Mouse (Mus musculus) E14TG2a.4 (cell line): ENCODE data around the gene Midn.
A peak's percentile ranks its signal among the peaks of the same experiment; 100 is the strongest.

Experiments
- H3K27me3 ChIP-seq: 2 replicates; pipeline ENCODE4 v1.6.1; 2014; ENCODE audit warnings: low read length, control low read depth; ENCODE audit not compliant: insufficient read depth
- H3K36me3 ChIP-seq: 2 replicates; pipeline ENCODE4 v1.6.1; 2014; ENCODE audit warnings: low read length, control low read depth; ENCODE audit not compliant: insufficient read depth
- H3K4me1 ChIP-seq: replicated peaks from 2 replicates; pipeline ENCODE4 v1.6.1; 2014; ENCODE audit warnings: low read depth, low read length, control low read depth
- H3K4me3 ChIP-seq: replicated peaks from 2 replicates; pipeline ENCODE4 v1.5.1; 2014; ENCODE audit warnings: mild to moderate bottlenecking, low read length
- H3K9me3 ChIP-seq: 2 replicates; pipeline ENCODE4 v1.6.1; 2014; ENCODE audit warnings: low read length, control low read depth
- CTCF ChIP-seq: conservative IDR thresholded peaks from 2 replicates; pipeline ENCODE4 v1.5.1; 2014; ENCODE audit warnings: low read length
- NANOG ChIP-seq: IDR thresholded peaks from 2 replicates; pipeline ENCODE4 v1.6.1; 2014; ENCODE audit warnings: borderline replicate concordance, low read length, mixed read lengths
- POU5F1 ChIP-seq: IDR thresholded peaks from 2 replicates; pipeline ENCODE4 v1.6.1; 2014; ENCODE audit warnings: low read length, borderline replicate concordance

Midn gene

DNA sequence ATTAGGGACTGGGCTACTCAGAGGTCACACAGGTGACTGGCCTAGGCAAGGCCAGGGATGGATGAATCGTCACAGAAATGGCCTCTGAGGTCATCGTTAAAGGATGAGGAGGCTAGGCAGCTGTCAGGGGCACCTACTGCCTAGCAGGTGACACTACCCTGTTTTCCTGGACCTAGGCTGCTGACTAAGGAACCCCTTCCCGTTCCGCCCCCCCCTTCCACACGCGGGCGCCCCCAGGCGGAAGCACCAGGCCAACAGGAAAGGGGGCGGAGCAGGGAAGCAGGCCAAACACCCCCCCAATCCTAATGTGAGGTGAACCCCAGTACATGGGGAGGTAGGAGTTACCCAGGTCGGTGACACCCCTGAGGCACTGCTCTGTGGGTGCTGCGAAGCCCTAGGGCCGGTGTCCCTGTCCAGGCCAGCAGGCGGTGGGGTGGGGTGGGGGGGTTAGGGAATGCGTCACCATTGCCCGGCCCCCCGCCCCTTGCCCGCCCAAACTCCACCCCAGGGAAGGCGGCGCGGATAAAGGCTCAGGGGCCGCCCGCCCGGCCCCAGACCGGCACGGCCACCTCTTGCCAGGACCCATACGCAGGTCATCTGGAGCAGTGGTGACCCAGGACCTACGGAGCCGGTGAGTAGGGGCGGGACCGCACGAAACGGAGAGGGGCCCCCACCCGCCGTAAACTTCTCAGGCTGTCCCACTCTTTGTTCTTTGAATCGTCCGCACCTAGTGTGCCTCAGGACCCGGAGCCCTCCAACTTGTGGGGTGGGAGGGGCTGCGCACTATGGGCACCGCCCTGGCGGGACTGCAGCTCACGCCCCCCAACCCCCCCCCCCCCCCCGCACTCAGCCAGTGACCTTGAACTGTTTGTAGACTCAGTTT is at the start of gene Midn:
Gene Midn (plus strand): TSS at position 554 of the 883 bp plus-strand sequence.
- Histone ChIP-seq H3K9me3 (no peaks in the 10 kb centered on the region), H3K27me3 (no peaks in the 10 kb centered on the region), H3K4me3 (peak within 1 kb of the TSS; percentile 90), H3K4me1 (peaks cover 71% of the 10 kb centered on the region), H3K36me3 (peaks cover 68% of the 10 kb centered on the region)
- TF ChIP-seq POU5F1 (no peak), CTCF (peak; percentile 48)

DNA sequence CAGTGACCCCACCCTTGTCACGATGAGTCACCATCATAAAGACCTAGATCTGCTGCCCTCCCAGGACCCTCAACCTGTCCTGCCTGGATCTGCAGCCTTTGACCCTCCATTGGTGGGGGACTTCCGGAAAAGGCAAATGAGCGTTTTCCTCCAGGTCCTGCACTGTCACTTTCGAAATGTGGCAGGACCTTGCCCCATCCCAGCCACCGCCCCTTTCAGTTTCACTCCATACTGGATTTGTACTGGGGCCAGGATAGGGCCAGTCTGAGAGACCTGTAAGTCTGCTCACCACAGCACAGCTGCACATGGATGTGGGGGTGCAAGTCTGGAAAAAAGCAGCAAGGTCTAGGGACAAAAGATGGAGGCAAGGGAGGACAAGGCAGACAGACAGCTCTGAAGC is 49.4 kb upstream of the Midn start:
- H3K27me3 ChIP-seq = no peaks in the 10 kb centered on the region
- peaks cover 90% of the 10 kb centered on the region for H3K4me1 ChIP-seq
- H3K36me3 ChIP-seq = peaks cover 41% of the 10 kb centered on the region
- H3K4me3 ChIP-seq = no peak overlapping the region
- H3K9me3 ChIP-seq = no peaks in the 10 kb centered on the region
- TF ChIP-seq CTCF (no peak), POU5F1 (no peak), NANOG (no peak)

DNA sequence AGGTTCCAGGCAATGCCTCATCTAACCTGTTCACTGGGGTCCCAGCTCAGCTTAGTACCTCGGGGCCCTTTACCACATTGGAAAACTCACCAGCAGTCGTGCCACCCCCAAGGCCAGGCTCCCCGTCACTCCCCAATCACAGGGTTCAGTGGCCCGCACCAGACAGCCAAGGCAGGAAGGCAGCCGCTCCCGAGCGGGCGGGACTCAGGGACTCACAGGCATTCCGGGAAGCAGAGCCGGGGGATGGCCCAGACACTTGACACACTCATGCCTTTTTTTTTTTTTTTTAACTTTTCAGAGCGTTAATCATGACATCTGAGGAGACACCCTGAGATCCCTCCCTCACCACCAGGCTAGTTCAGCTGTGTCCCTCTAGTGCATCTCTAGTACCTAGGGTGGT is 47.1 kb upstream of the Midn start:
- no peak for TF ChIP-seq POU5F1
- TF ChIP-seq CTCF = no peak
- no peak for TF ChIP-seq NANOG
- peak overlapping the region; percentile 89 for H3K4me3 ChIP-seq
- H3K9me3 ChIP-seq = no peaks in the 10 kb centered on the region
- H3K36me3 ChIP-seq = peaks cover 27% of the 10 kb centered on the region
- H3K4me1 ChIP-seq = peaks cover 85% of the 10 kb centered on the region
- H3K27me3 ChIP-seq = no peaks in the 10 kb centered on the region

- TF ChIP-seq CTCF (no peak), POU5F1 (no peak), NANOG (no peak)
- Histone ChIP-seq H3K27me3 (no peaks in the 10 kb centered on the region), H3K36me3 (peaks cover 17% of the 10 kb centered on the region), H3K4me1 (peaks cover 78% of the 10 kb centered on the region), H3K4me3 (peak overlapping the region; percentile 89), H3K9me3 (no peaks in the 10 kb centered on the region)
Measured at GRCm38 (mm10) chr10:80102216-80102915, 45.7 kb upstream of the Midn start.

GRCm38 (mm10) chr10:80103032-80103431 is 45.0 kb upstream of the Midn start:
- Histone ChIP-seq H3K27me3 (no peaks in the 10 kb centered on the region), H3K4me1 (peaks cover 76% of the 10 kb centered on the region), H3K36me3 (peaks cover 17% of the 10 kb centered on the region), H3K4me3 (peak overlapping the region; percentile 89), H3K9me3 (no peaks in the 10 kb centered on the region)
- no peak for TF ChIP-seq POU5F1
- no peak for TF ChIP-seq NANOG
- no peak for TF ChIP-seq CTCF

- Histone ChIP-seq H3K4me3 (no peak overlapping the region), H3K4me1 (peaks cover 65% of the 10 kb centered on the region), H3K27me3 (no peaks in the 10 kb centered on the region), H3K36me3 (peaks cover 15% of the 10 kb centered on the region), H3K9me3 (no peaks in the 10 kb centered on the region)
- TF ChIP-seq NANOG (no peak), CTCF (no peak), POU5F1 (no peak)
Measured at GRCm38 (mm10) chr10:80104181-80104580, 43.9 kb upstream of the Midn start.

- Histone ChIP-seq H3K9me3 (no peaks in the 10 kb centered on the region), H3K27me3 (no peaks in the 10 kb centered on the region), H3K4me1 (peaks cover 60% of the 10 kb centered on the region), H3K36me3 (peaks cover 2% of the 10 kb centered on the region), H3K4me3 (peak within 1 kb of the TSS; percentile 69)
- TF ChIP-seq CTCF = no peak
- TF ChIP-seq POU5F1 = no peak
- TF ChIP-seq NANOG = no peak
Measured at GRCm38 (mm10) chr10:80105460-80105859, 42.6 kb upstream of the Midn start, which contains the start of gene Sbno2. Gene Sbno2, minus strand, starts transcription at chr10:80105571.

DNA sequence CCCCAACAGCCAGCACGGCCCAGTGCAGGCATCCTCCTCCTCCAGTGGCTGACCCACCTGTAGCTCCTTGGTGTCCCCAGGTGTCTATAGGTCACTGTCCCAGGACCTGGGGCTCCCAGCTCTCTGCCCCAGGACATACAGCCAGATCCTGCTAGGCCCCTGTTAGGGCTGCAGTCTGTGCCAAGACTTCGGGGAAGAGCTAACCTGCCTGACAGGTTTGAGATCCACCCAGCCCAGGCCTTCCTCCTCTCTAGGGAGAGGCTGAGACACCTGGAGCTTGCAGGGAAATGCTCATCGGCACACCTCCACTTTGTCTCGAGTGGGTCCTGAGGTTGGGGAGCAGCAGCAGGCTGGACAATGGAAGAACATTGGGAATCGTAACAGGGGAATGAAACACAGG is 42.1 kb upstream of the Midn start:
- Histone ChIP-seq H3K4me1 (peaks cover 58% of the 10 kb centered on the region), H3K9me3 (no peaks in the 10 kb centered on the region), H3K36me3 (no peaks in the 10 kb centered on the region), H3K4me3 (peak overlapping the region; percentile 69), H3K27me3 (no peaks in the 10 kb centered on the region)
- TF ChIP-seq NANOG = no peak
- no peak for TF ChIP-seq CTCF
- no peak for TF ChIP-seq POU5F1
